Mouse (Mus musculus) embryonic facial prominence, embryonic 12.5 days (tissue): ENCODE measurements around the gene Atad3a. TPM values are rescaled to one million over a fixed set of nuclear protein-coding genes. Genes with fewer than 3 reads are reported as not detected.
A peak's percentile ranks its signal among the peaks of the same experiment; 100 is the strongest.

Source experiments
- ATAC-seq: fragments of 200-750 bp; cut with Nextera tagmentation; 2 replicates; pipeline ENCODE4 v1.8.0; 2017; ENCODE audit not compliant: insufficient number of reproducible peaks, insufficient read depth, low FRiP score, low TSS enrichment
- H3K27ac ChIP-seq: fragments of 300-500 bp; sonication (generic); 2 replicates; pipeline ENCODE4 v1.5.1; 2016; ENCODE audit warnings: mild to moderate bottlenecking
- H3K27me3 ChIP-seq: fragments of 300-500 bp; sonication (generic); 2 replicates; pipeline ENCODE4 v1.6.1; 2016; ENCODE audit warnings: mild to moderate bottlenecking, moderate library complexity
- H3K36me3 ChIP-seq: fragments of 300-500 bp; sonication (generic); 2 replicates; pipeline ENCODE4 v1.6.1; 2016; ENCODE audit warnings: mild to moderate bottlenecking
- H3K4me1 ChIP-seq: fragments of 300-500 bp; sonication (generic); 2 replicates; pipeline ENCODE4 v1.6.1; 2016
- H3K4me2 ChIP-seq: fragments of 300-500 bp; sonication (generic); replicated peaks from 2 replicates; pipeline ENCODE4 v1.6.1; 2016; ENCODE audit warnings: mild to moderate bottlenecking, moderate library complexity
- H3K4me3 ChIP-seq: fragments of 300-500 bp; sonication (generic); 2 replicates; pipeline ENCODE4 v1.5.1; 2016; ENCODE audit warnings: mild to moderate bottlenecking
- H3K9ac ChIP-seq: fragments of 300-500 bp; sonication (generic); 2 replicates; pipeline ENCODE4 v1.6.1; 2016; ENCODE audit warnings: mild to moderate bottlenecking, moderate library complexity
- H3K9me3 ChIP-seq: fragments of 300-500 bp; sonication (generic); 2 replicates; pipeline ENCODE4 v1.6.1; 2016; ENCODE audit warnings: mild to moderate bottlenecking, moderate library complexity
- WGBS: fragments of 180-500 bp; shearing (Covaris S2); methylation state at CpG from one replicate; pipeline ENCODE4 v1.1.7; 2016; 5-methylcytosine and 5-hydroxymethylcytosine counted together
- microRNA-seq: library from miRNA; unstranded; fragments of <30 nt; microRNA quantifications from one replicate; pipeline ENCODE4, GENCODE M21; 2017
- polyA plus RNA-seq: library from polyadenylated mRNA; unstranded; fragments of >200 nt; fragmentation: Nextera tagmentation; extraction: Ambion mirVana; gene quantifications from 2 replicates; pipeline ENCODE4 v1.2.1, GENCODE M21; 2016

Gene Atad3a
- polyA plus RNA-seq, 1 experiment from 2014 or later: 103 TPM

GRCm38 (mm10) chr4:155700425-155700824 is 60.5 kb downstream of the Atad3a start:
- Histone ChIP-seq H3K27ac (no peak overlapping the region), H3K4me1 (peaks cover 10% of the 10 kb centered on the region), H3K9me3 (no peaks in the 10 kb centered on the region), H3K27me3 (peaks cover 7% of the 10 kb centered on the region; the same call in 1 of the 2 replicates), H3K4me3 (no peak overlapping the region), H3K9ac (no peak overlapping the region), H3K36me3 (no peaks in the 10 kb centered on the region), H3K4me2 (no peak overlapping the region)
- no peak for ATAC-seq

- Histone ChIP-seq H3K9me3 (no peaks in the 10 kb centered on the region), H3K27ac (no peak overlapping the region), H3K27me3 (peaks cover 12% of the 10 kb centered on the region), H3K9ac (peak overlapping the region; percentile 77; the same call in 1 of the 2 replicates), H3K4me3 (no peak overlapping the region), H3K36me3 (no peaks in the 10 kb centered on the region), H3K4me1 (peaks cover 18% of the 10 kb centered on the region), H3K4me2 (peak overlapping the region; percentile 97; the same call in 1 of the 2 replicates)
- no peak for ATAC-seq
- 70% methylated on average over 16 of the region's 16 CpGs for WGBS
Observed at GRCm38 (mm10) chr4:155696261-155697255, 64.3 kb downstream of the Atad3a start.

- Histone ChIP-seq H3K4me3 (peak overlapping the region; percentile 81), H3K36me3 (no peaks in the 10 kb centered on the region), H3K27me3 (peaks cover 12% of the 10 kb centered on the region), H3K27ac (no peak overlapping the region), H3K9ac (peak overlapping the region; percentile 77; the same call in 1 of the 2 replicates), H3K4me1 (peaks cover 18% of the 10 kb centered on the region), H3K9me3 (no peaks in the 10 kb centered on the region), H3K4me2 (peak overlapping the region; percentile 97)
- WGBS: 84% methylated on average over 4 of the region's 4 CpGs
- ATAC-seq: no peak
Observed at GRCm38 (mm10) chr4:155695531-155696062, 65.3 kb downstream of the Atad3a start.

- no peaks in the 10 kb centered on the region for H3K9me3 ChIP-seq
- H3K4me1 ChIP-seq: peaks cover 18% of the 10 kb centered on the region
- peak overlapping the region; percentile 73 for H3K27ac ChIP-seq
- H3K4me3 ChIP-seq: peak overlapping the region; percentile 81
- H3K27me3 ChIP-seq: peaks cover 15% of the 10 kb centered on the region
- under 1% methylated on average over 92 of the region's 92 CpGs for WGBS
- 0 out of 2 replicates have a peak, but pooled peaks have one; percentile 61 for ATAC-seq
- peak overlapping the region; percentile 97 for H3K4me2 ChIP-seq
- no peaks in the 10 kb centered on the region for H3K36me3 ChIP-seq
- H3K9ac ChIP-seq: peak overlapping the region; percentile 77
Observed at GRCm38 (mm10) chr4:155694482-155695401, 66.2 kb downstream of the Atad3a start.

- Histone ChIP-seq H3K4me1 (peaks cover 18% of the 10 kb centered on the region), H3K27ac (peak within 1 kb of the TSS; percentile 73), H3K9ac (peak within 1 kb of the TSS; percentile 77), H3K9me3 (no peaks in the 10 kb centered on the region), H3K36me3 (no peaks in the 10 kb centered on the region), H3K4me3 (peak within 1 kb of the TSS; percentile 81), H3K4me2 (peak within 1 kb of the TSS; percentile 97), H3K27me3 (peaks cover 15% of the 10 kb centered on the region)
- ATAC-seq: peak; percentile 70; the same call in 1 of the 2 replicates
- WGBS: under 1% methylated on average over 44 of the region's 47 CpGs
Observed at GRCm38 (mm10) chr4:155694111-155694481, 66.8 kb downstream of the Atad3a start, which contains the start of gene Fndc10. Gene Fndc10 (plus strand): TSS chr4:155694342.

- Histone ChIP-seq H3K9ac (no peak overlapping the region), H3K27ac (no peak overlapping the region), H3K36me3 (no peaks in the 10 kb centered on the region), H3K27me3 (peaks cover 15% of the 10 kb centered on the region), H3K4me2 (no peak overlapping the region), H3K4me3 (no peak overlapping the region), H3K9me3 (no peaks in the 10 kb centered on the region), H3K4me1 (peaks cover 18% of the 10 kb centered on the region)
- WGBS: 95% methylated on average over 3 of the region's 3 CpGs
- no peak for ATAC-seq
Observed at GRCm38 (mm10) chr4:155692421-155692820, 68.5 kb downstream of the Atad3a start.

Small RNA genes lying within 50 kb of the gene (microRNA-seq; reads per million reads assigned to microRNA genes)
- not detected for gene Gm27743

Other genes starting within 250 kb of the Atad3a start
- gene Nadk, start 198.7 kb downstream of the Atad3a start, polyA plus RNA-seq: 96.6 and 101 TPM in 2 replicates
- 11.4 and 12.5 TPM in 2 replicates for gene Slc35e2, start 159.7 kb downstream of the Atad3a start, polyA plus RNA-seq
- gene Cdk11b, start 136.2 kb downstream of the Atad3a start, polyA plus RNA-seq: 78.3 and 86.6 TPM in 2 replicates
- gene Gm10563, start 115.7 kb downstream of the Atad3a start, polyA plus RNA-seq: not detected in 2 replicates
- gene Mmp23, start 107.7 kb downstream of the Atad3a start, polyA plus RNA-seq: 11.3 and 16.1 TPM in 2 replicates
- 38.2 and 40.8 TPM in 2 replicates for gene Mib2, start 91.9 kb downstream of the Atad3a start, polyA plus RNA-seq
- 12.2 and 15.2 TPM in 2 replicates for gene Fndc10, start 66.8 kb downstream of the Atad3a start, polyA plus RNA-seq
- gene Ssu72, start 56.3 kb downstream of the Atad3a start, polyA plus RNA-seq: 135 and 136 TPM in 2 replicates
- gene Tmem240, start 26.3 kb downstream of the Atad3a start, polyA plus RNA-seq: 2.2 and 2.5 TPM in 2 replicates
- gene Vwa1, start 13.6 kb upstream of the Atad3a start, polyA plus RNA-seq: 9.2 and 9.5 TPM in 2 replicates
- 0.69 and 1.0 TPM in 2 replicates for gene Tmem88b, start 24.8 kb upstream of the Atad3a start, polyA plus RNA-seq
- 0.25 TPM in 1 of 2 replicates, not detected in the other for gene Ankrd65, start 29.3 kb upstream of the Atad3a start, polyA plus RNA-seq
- 214 TPM in 2 replicates for gene Mrpl20, start 41.8 kb upstream of the Atad3a start, polyA plus RNA-seq
- gene Ccnl2, start 51.4 kb upstream of the Atad3a start, polyA plus RNA-seq: 243 and 253 TPM in 2 replicates
- gene Aurkaip1, start 70.2 kb upstream of the Atad3a start, polyA plus RNA-seq: 146 and 149 TPM in 2 replicates
- gene Mxra8, start 78.6 kb upstream of the Atad3a start, polyA plus RNA-seq: 50.7 and 52.6 TPM in 2 replicates
- 8.3 and 16.9 TPM in 2 replicates for gene Dvl1, start 86.3 kb upstream of the Atad3a start, polyA plus RNA-seq
- 0.34 and 0.47 TPM in 2 replicates for gene Tas1r3, start 102.3 kb upstream of the Atad3a start, polyA plus RNA-seq
- gene Cptp, start 108.3 kb upstream of the Atad3a start, polyA plus RNA-seq: 15.9 and 17.1 TPM in 2 replicates
- 83.7 and 85.4 TPM in 2 replicates for gene Ints11, start 108.5 kb upstream of the Atad3a start, polyA plus RNA-seq
- 56.0 and 56.6 TPM in 2 replicates for gene Pusl1, start 130.7 kb upstream of the Atad3a start, polyA plus RNA-seq
- 25.1 and 27.7 TPM in 2 replicates for gene Acap3, start 130.7 kb upstream of the Atad3a start, polyA plus RNA-seq
- 158 and 160 TPM in 2 replicates for gene Ube2j2, start 182.7 kb upstream of the Atad3a start, polyA plus RNA-seq
- gene C1qtnf12, start 201.2 kb upstream of the Atad3a start, polyA plus RNA-seq: 31.9 and 35.8 TPM in 2 replicates
- 18.4 and 20.3 TPM in 2 replicates for gene B3galt6, start 231.6 kb upstream of the Atad3a start, polyA plus RNA-seq
- gene Sdf4, start 231.8 kb upstream of the Atad3a start, polyA plus RNA-seq: 141 and 143 TPM in 2 replicates